Mouse (Mus musculus) bone marrow macrophage, adult 2 months (primary cell): Measurements from ENCODE around the gene Becn1. TPM values are rescaled to one million over a fixed set of nuclear protein-coding genes. Genes with fewer than 3 reads are reported as not detected.
A peak's percentile ranks its signal among the peaks of the same experiment; 100 is the strongest.

Experiments used
- H3K27ac ChIP-seq: 2 replicates; pipeline ENCODE4 v1.5.1; 2012; ENCODE audit warnings: low read depth, low read length; ENCODE audit not compliant: insufficient read depth
- H3K4me1 ChIP-seq: 2 replicates; pipeline ENCODE4 v1.6.1; 2012; ENCODE audit warnings: low read length; ENCODE audit not compliant: control insufficient read depth, insufficient read depth
- H3K4me3 ChIP-seq: 2 replicates; pipeline ENCODE4 v1.5.1; 2012; ENCODE audit warnings: mild to moderate bottlenecking, low read length, moderate library complexity; ENCODE audit not compliant: insufficient read depth
- CTCF ChIP-seq: IDR thresholded peaks from 2 replicates; pipeline ENCODE4 v1.5.1; 2012; ENCODE audit warnings: low read depth, mild to moderate bottlenecking, low read length, moderate library complexity
- POLR2A ChIP-seq: IDR thresholded peaks from 2 replicates; pipeline ENCODE4 v1.6.1; 2012; ENCODE audit warnings: mild to moderate bottlenecking, low read depth, low read length, borderline replicate concordance
- polyA plus RNA-seq: library from polyadenylated mRNA; stranded (reverse); fragments of >200 nt; gene quantifications from 2 replicates; pipeline ENCODE4 v1.2.4, GENCODE M21; 2012; ENCODE audit not compliant: missing spikeins, insufficient read depth, insufficient read length

The Becn1 gene
- 78.3 and 80.1 TPM in 2 replicates for polyA plus RNA-seq

DNA sequence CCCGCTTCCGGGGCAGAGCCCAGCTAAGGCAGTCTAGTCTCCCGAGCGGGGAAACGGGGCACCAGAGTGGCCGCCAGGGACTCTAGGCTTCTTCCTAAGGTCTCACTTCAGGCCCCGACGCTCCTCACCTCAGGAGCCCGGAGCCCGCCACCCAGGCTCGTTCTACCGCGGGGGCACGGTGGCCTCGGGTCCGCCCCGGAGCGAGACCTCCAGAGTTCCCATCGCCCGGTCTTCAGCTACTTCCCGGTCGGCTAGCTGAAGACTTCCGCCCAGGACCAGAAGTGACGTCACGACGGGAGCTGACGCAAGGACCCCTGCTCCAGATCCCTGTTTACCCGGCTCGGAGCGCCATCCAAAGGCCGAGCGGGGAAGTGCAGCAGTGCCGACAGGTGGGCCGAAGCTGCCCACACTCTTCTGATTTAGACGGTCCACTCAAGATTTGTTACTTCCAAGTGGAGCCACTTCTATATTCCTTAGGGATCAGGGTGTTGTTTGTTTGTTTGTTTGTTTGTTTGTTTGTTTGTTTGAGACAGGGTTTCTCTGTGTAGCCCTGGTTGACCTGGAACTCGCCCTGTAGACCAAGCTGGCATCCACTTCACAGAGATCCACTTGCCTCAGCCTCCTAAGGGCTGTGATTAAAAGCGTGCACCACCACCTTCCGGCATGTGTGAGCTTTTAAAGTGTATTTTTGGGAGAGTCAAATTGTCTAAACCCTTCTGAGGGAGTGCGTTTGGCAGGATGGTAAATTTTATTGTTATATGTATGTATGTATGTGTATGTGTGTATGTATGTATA is at the start of gene Becn1:
TSS of gene Becn1 (minus strand) at position 283 of the 795 bp plus-strand sequence.
- Histone ChIP-seq H3K4me3 (peak within 1 kb of the TSS; percentile 97), H3K4me1 (peaks cover 7% of the 10 kb centered on the region), H3K27ac (no peak within 1 kb of the TSS)
- TF ChIP-seq POLR2A = no peak
- peak; percentile 93 for TF ChIP-seq CTCF

- H3K4me1 ChIP-seq = no peaks in the 10 kb centered on the region
- no peak overlapping the region for H3K4me3 ChIP-seq
- TF ChIP-seq CTCF (no peak), POLR2A (no peak)
- H3K27ac ChIP-seq = no peak overlapping the region
Measured at GRCm38 (mm10) chr11:101351721-101352111, 49.6 kb upstream of the Becn1 start.

DNA sequence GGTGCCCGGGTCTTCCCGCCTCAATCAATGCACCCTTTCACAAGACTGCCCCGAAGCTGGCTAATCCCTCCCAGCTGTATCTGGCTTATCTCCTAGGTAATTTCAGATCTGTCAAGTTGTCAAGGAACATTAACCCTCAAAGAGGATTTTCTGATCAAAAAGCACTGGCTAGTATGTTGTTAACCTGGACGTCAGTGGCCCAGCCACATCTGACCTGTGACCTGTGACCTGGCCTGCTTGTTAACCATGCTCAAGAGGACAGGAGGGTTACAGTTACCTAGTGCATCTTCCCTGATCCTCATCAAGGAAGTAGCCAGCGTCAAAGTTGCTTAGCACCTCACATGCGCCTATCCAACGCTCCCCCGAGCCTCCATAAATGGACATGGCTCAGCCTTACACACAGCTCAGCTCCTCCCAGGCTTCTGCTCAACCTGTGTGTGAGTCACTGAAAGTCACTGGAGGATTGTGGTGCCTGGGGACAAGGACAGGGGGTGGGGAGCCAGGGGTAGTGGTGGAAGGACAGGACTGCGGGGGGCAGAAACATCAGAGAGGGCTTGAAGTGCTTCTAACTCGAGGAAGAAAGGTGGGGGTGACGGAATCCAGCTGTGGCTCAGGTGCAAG is 49.1 kb upstream of the Becn1 start:
- Histone ChIP-seq H3K27ac (no peak overlapping the region), H3K4me3 (no peak overlapping the region), H3K4me1 (no peaks in the 10 kb centered on the region)
- TF ChIP-seq POLR2A (no peak), CTCF (no peak)

DNA sequence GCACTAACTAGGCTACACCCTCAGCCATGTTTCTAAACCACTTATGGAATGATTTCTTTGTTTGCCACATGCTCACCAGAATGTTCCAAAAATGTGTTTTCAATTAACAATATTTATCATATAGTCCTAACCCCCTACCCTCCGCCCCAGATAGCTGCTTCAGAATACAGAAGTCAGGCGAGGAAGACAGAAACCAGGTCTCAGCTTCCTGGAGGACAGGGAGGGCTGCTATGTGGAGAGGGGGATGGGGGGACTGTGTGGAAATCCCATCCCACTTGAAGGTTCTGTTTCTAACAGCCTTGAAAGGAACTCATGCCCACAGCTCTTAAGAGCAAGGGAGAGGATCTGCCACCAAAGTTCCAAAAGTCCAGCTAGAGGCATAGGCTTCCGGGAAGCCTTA is 47.1 kb upstream of the Becn1 start:
- Histone ChIP-seq H3K27ac (no peak overlapping the region), H3K4me1 (no peaks in the 10 kb centered on the region), H3K4me3 (no peak overlapping the region)
- no peak for TF ChIP-seq CTCF
- no peak for TF ChIP-seq POLR2A

DNA sequence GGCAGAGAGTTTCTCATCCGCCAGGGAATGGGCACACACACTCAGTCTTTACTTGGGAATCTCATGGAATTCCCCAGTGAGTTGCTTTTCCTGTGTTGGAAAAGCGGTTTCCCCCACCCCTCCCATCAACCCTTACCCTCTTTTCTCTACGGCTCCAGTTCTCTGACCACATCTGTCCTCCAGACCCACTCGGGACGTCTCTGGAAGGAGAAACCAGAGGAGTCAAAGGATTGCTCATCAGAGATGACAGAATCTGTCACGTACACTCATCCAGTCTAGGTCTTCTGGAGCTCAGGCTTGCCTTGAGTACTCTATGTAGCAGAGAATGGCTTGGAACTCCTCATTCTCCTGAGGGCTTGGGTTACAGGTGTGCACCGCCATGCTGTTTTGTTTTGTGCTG is 46.7 kb upstream of the Becn1 start:
- no peak for TF ChIP-seq CTCF
- no peak for TF ChIP-seq POLR2A
- Histone ChIP-seq H3K4me3 (no peak overlapping the region), H3K27ac (no peak overlapping the region)

GRCm38 (mm10) chr11:101347083-101347775 is 45.1 kb upstream of the Becn1 start:
- H3K4me1 ChIP-seq = no peaks in the 10 kb centered on the region
- H3K27ac ChIP-seq = no peak overlapping the region
- H3K4me3 ChIP-seq = no peak overlapping the region
- TF ChIP-seq CTCF = no peak
- no peak for TF ChIP-seq POLR2A

More for the DNA sequence above, 46.7 kb upstream of the Becn1 start:
- H3K4me1 ChIP-seq = no peaks in the 10 kb centered on the region

- Histone ChIP-seq H3K4me3 (peak overlapping the region; percentile 24; the same call in 1 of the 2 replicates), H3K27ac (no peak overlapping the region), H3K4me1 (peaks cover 12% of the 10 kb centered on the region)
- TF ChIP-seq CTCF = no peak
- no peak for TF ChIP-seq POLR2A
Measured at GRCm38 (mm10) chr11:101338123-101338760, 36.2 kb upstream of the Becn1 start.

GRCm38 (mm10) chr11:101335685-101336084 is 33.6 kb upstream of the Becn1 start:
- Histone ChIP-seq H3K4me3 (no peak overlapping the region), H3K4me1 (peaks cover 15% of the 10 kb centered on the region), H3K27ac (no peak overlapping the region)
- TF ChIP-seq POLR2A (no peak), CTCF (no peak)

DNA sequence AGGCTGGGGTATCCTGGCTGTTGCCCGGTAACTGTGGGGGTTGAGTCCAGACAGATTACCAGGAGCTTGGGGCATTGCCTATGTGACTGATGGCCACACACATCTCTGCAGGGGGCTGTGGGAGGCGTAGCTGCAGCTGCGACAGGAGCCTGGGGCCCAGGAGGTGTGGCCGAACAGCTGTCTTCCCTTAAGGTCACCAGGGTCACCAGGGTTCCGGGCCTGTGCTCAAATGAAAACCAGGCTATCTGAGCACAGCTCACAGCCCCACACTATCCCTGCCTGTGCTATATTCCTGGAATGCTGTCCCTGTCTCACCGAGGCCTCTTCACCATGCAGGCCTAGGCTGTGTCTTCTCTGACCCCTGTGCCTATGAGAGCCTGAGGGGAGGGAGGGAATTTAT is 32.4 kb upstream of the Becn1 start:
- no peak overlapping the region for H3K4me3 ChIP-seq
- H3K27ac ChIP-seq = no peak overlapping the region
- TF ChIP-seq POLR2A = no peak
- peaks cover 15% of the 10 kb centered on the region for H3K4me1 ChIP-seq
